Mouse (Mus musculus): Measurements from ENCODE around the gene C1qtnf12. TPM values are rescaled to one million over a fixed set of nuclear protein-coding genes. Genes with fewer than 3 reads are reported as not detected.

Gene C1qtnf12
- polyA plus RNA-seq, 1 experiment from 2014 or later = 31.6 TPM

DNA sequence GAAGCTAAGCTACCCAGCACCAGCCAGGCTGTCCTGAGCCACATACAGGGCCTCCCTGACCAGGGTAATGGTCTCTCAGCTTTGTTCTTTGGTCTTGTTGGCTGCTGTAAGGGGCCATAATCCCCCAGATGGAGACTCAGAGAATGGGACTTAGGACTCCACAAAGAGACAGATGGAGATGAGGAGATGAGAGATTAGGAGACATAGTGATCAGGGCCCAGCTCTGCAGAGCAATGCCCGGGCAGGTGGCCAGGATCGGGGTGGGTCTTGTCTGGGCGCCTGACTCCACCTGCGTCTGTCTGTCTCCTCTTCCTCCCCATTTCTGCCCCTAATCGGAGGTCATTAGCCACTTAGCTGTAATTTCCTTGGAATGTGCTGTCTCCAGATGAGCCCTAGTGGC, 8.2 kb downstream of the C1qtnf12 start:
- 78% methylated on average over 5 of the region's 5 CpGs for WGBS
- Histone ChIP-seq H3K4me1 (replicated peaks) (no peaks in the 10 kb centered on the region), H3K9me3 (no peaks in the 10 kb centered on the region), H3K4me3 (replicated peaks) (no peak overlapping the region), H3K36me3 (peaks cover 20% of the 10 kb centered on the region), H3K27ac (no peak overlapping the region), H3K27me3 (no peaks in the 10 kb centered on the region), H3K4me2 (no peak overlapping the region), H3K9ac (replicated peaks) (no peak overlapping the region)
- ATAC-seq (ENCODE audit: insufficient number of reproducible peaks, insufficient read depth, low FRiP score, low TSS enrichment, low read depth) = no peak

DNA sequence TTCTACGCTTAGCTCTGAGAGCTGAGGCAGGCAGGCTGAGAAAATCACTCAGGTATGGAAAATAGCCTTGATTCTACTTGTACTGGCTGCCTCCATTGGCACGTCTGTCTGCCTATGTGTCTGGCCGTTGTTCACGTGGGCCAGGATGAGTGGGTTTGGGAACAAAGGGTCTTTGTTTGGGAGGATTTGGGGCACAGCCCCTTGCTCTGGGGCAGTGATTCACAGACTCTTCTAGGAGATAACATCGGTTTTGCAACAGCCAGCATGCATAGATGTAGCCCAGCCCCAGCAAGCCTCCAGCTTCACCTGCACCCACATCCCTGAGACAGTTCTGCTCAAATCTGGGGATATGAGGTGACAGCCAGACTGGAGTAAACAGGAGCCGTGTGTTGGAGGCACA, 10.5 kb downstream of the C1qtnf12 start:
- no peak for ATAC-seq (ENCODE audit: insufficient number of reproducible peaks, insufficient read depth, low FRiP score, low TSS enrichment, low read depth)
- Histone ChIP-seq H3K36me3 (no peaks in the 10 kb centered on the region), H3K4me2 (no peak overlapping the region), H3K4me3 (replicated peaks) (no peak overlapping the region), H3K27me3 (no peaks in the 10 kb centered on the region), H3K4me1 (replicated peaks) (no peaks in the 10 kb centered on the region), H3K27ac (no peak overlapping the region), H3K9ac (replicated peaks) (no peak overlapping the region), H3K9me3 (no peaks in the 10 kb centered on the region)
- 86% methylated on average over 6 of the region's 6 CpGs for WGBS

GRCm38 (mm10) chr4:155973239-155973638, 11.1 kb downstream of the C1qtnf12 start:
- Histone ChIP-seq H3K27ac (no peak overlapping the region), H3K4me2 (no peak overlapping the region), H3K4me1 (replicated peaks) (no peaks in the 10 kb centered on the region), H3K36me3 (no peaks in the 10 kb centered on the region), H3K4me3 (replicated peaks) (no peak overlapping the region), H3K9ac (replicated peaks) (no peak overlapping the region), H3K27me3 (no peaks in the 10 kb centered on the region), H3K9me3 (no peaks in the 10 kb centered on the region)
- no peak for ATAC-seq (ENCODE audit: insufficient number of reproducible peaks, insufficient read depth, low FRiP score, low TSS enrichment, low read depth)
- WGBS = 81% methylated on average over 2 of the region's 2 CpGs

- Histone ChIP-seq H3K4me3 (replicated peaks) (no peak overlapping the region), H3K4me2 (no peak overlapping the region), H3K9me3 (no peaks in the 10 kb centered on the region), H3K9ac (replicated peaks) (no peak overlapping the region), H3K36me3 (no peaks in the 10 kb centered on the region), H3K27me3 (no peaks in the 10 kb centered on the region), H3K27ac (no peak overlapping the region), H3K4me1 (replicated peaks) (no peaks in the 10 kb centered on the region)
- 72% methylated on average over 12 of the region's 12 CpGs for WGBS
- no peak for ATAC-seq (ENCODE audit: insufficient number of reproducible peaks, insufficient read depth, low FRiP score, low TSS enrichment, low read depth)
Observed at GRCm38 (mm10) chr4:155981436-155982082, 19.4 kb downstream of the C1qtnf12 start.

DNA sequence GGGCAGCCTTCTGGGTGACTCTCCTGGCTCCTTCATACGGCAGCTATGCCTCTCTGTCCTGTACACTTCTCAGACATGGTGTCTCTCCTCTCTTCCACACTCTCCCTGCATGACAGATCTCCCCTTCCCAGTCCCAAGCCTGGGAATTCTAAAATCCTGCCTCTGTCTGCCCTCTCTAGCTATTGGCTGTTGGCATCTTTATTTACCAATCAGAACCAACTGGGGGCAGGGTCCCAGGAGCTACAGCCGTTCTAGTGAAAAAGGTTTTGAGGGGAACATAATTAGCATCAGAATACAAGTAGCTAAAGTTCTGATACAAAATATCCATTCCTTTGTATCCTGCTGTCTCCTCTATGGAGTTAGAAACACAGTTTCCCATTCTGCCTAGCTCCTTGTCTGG, 21.7 kb downstream of the C1qtnf12 start:
- Histone ChIP-seq H3K36me3 (no peaks in the 10 kb centered on the region), H3K9ac (replicated peaks) (no peak overlapping the region), H3K27me3 (no peaks in the 10 kb centered on the region), H3K27ac (no peak overlapping the region), H3K4me1 (replicated peaks) (no peaks in the 10 kb centered on the region), H3K9me3 (no peaks in the 10 kb centered on the region), H3K4me3 (replicated peaks) (no peak overlapping the region), H3K4me2 (no peak overlapping the region)
- 18% methylated on average over 2 of the region's 2 CpGs for WGBS
- ATAC-seq (ENCODE audit: insufficient number of reproducible peaks, insufficient read depth, low FRiP score, low TSS enrichment, low read depth) = no peak

DNA sequence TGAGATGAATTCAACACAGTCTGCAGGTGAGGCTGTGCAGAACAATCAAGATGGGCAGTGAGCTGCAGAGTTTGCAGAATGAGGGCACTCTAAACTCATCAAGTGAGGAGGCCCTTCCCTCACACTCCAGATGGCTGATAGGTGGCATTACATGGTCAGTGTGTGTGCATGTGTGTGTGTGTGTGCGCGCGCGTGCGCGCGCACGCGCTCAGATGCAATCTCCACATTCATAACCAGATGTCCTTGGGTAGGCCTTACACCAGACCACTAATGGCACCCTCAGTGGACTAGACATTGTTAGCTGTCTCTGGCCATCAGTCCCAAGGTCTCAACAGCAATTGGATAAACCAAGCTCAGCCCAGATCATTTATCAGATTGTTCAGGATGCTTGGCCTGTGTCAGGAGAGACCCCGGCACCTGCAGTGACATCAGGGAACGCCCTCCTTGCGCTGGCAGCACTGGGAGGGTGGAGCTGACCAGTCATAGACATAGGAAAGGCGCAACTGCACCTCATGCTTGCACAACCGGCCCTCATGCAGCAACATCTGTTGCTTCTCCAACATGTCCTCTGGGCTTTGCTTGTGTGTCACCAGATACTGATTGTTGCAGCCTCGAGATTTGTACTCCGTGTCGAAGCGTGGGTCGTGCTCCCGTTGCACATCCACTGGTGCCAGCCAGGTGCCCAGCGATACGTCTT, 29.2 kb downstream of the C1qtnf12 start:
- 88% methylated on average over 22 of the region's 22 CpGs for WGBS
- ATAC-seq (ENCODE audit: insufficient number of reproducible peaks, insufficient read depth, low FRiP score, low TSS enrichment, low read depth) = no peak; the same call in 1 of the 2 replicates
- Histone ChIP-seq H3K9ac (replicated peaks) (peak overlapping the region; percentile 57), H3K9me3 (no peaks in the 10 kb centered on the region), H3K27me3 (no peaks in the 10 kb centered on the region), H3K27ac (no peak overlapping the region), H3K36me3 (peaks cover 10% of the 10 kb centered on the region), H3K4me1 (replicated peaks) (peaks cover 19% of the 10 kb centered on the region), H3K4me3 (replicated peaks) (peak overlapping the region; percentile 83), H3K4me2 (peak overlapping the region; percentile 94)

- ATAC-seq (ENCODE audit: insufficient number of reproducible peaks, insufficient read depth, low FRiP score, low TSS enrichment, low read depth) = peak; percentile 13; the same call in 1 of the 2 replicates
- Histone ChIP-seq H3K4me3 (replicated peaks) (peak overlapping the region; percentile 83), H3K4me1 (replicated peaks) (peaks cover 19% of the 10 kb centered on the region), H3K9me3 (no peaks in the 10 kb centered on the region), H3K27me3 (no peaks in the 10 kb centered on the region), H3K27ac (peak overlapping the region; percentile 96), H3K36me3 (peaks cover 15% of the 10 kb centered on the region), H3K9ac (replicated peaks) (peak overlapping the region; percentile 57), H3K4me2 (peak overlapping the region; percentile 94)
- WGBS = 28% methylated on average over 37 of the region's 37 CpGs
Observed at GRCm38 (mm10) chr4:155991908-155992230, 29.8 kb downstream of the C1qtnf12 start.

DNA sequence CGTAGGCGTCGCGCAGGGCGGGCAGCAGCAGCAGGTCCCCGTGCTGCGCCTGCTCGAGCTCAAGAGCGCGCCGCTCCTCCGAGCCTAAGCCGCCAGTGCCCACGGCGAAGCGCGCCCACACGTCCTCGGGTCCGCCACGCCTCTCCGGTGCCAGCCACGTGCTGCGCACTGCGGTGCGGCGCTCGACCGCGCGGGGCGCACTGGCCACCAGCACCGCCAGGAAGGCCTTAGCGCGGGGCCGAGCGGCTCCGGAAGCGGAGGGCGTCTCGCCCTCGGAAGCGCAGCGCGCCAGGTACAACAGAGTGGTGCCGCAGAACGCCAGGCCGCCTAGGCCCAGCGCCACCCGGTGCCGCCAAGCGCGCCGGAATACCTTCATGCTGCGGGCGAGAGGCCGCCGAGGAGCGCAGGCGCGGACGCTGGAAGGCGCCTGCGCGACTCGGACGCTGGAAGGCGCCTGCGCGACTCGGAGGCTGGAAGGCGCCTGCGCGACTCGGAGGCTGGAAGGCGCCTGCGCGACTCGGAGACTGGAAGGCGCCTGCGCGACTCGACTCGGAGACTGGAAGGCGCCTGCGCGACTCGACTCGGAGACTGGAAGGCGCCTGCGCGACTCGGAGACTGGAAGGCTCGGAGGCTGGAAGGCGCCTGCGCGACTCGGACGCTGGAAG, 30.3 kb downstream of the C1qtnf12 start, which contains the start of the genes B3galt6 and Sdf4:
B3galt6 (minus strand) TSS at position 409 of the 665 bp plus-strand sequence.
Sdf4 (plus strand) TSS at position 632 of the 665 bp plus-strand sequence.
- peak; percentile 76 for ATAC-seq (ENCODE audit: insufficient number of reproducible peaks, insufficient read depth, low FRiP score, low TSS enrichment, low read depth)
- peak within 1 kb of the TSS; percentile 83 for H3K4me3 ChIP-seq (replicated peaks)
- H3K36me3 ChIP-seq = peaks cover 20% of the 10 kb centered on the region
- no peaks in the 10 kb centered on the region for H3K9me3 ChIP-seq
- H3K27me3 ChIP-seq = no peaks in the 10 kb centered on the region
- peak within 1 kb of the TSS; percentile 96 for H3K27ac ChIP-seq
- H3K4me2 ChIP-seq = peak within 1 kb of the TSS; percentile 94
- H3K9ac ChIP-seq (replicated peaks) = peak within 1 kb of the TSS; percentile 83
- H3K4me1 ChIP-seq (replicated peaks) = peaks cover 19% of the 10 kb centered on the region
- under 1% methylated on average over 99 of the region's 99 CpGs for WGBS

- no peaks in the 10 kb centered on the region for H3K9me3 ChIP-seq
- H3K4me3 ChIP-seq (replicated peaks) = peak overlapping the region; percentile 83
- peak overlapping the region; percentile 83 for H3K9ac ChIP-seq (replicated peaks)
- peak overlapping the region; percentile 94 for H3K27ac ChIP-seq
- no peaks in the 10 kb centered on the region for H3K27me3 ChIP-seq
- H3K4me1 ChIP-seq (replicated peaks) = peaks cover 19% of the 10 kb centered on the region
- peak overlapping the region; percentile 94 for H3K4me2 ChIP-seq
- under 1% methylated on average over 70 of the region's 70 CpGs for WGBS
- H3K36me3 ChIP-seq = peaks cover 27% of the 10 kb centered on the region
- peak; percentile 88 for ATAC-seq (ENCODE audit: insufficient number of reproducible peaks, insufficient read depth, low FRiP score, low TSS enrichment, low read depth)
Observed at GRCm38 (mm10) chr4:155992906-155993547, 30.9 kb downstream of the C1qtnf12 start.

DNA sequence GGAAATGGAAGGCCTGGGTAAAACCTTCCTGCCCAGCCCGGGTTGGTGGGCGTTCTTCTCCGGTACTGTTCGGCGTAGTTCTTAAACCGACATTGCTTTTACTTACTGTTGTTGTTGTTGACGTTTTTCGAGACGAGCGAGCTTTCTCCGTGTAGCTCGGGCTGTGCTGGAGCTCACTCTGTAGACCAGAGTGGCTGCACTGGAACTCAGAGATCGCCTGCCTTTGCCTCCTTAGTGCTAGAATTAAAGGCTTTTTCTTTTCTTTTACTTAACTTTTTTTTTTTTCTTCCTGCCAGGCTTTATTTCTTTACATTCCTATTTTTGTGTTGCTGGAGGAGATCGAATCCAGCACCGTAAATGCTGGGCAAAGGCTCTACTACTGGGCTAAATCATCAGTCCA, 31.5 kb downstream of the C1qtnf12 start:
- no peak for ATAC-seq (ENCODE audit: insufficient number of reproducible peaks, insufficient read depth, low FRiP score, low TSS enrichment, low read depth)
- Histone ChIP-seq H3K27me3 (no peaks in the 10 kb centered on the region), H3K9me3 (no peaks in the 10 kb centered on the region), H3K4me1 (replicated peaks) (peaks cover 19% of the 10 kb centered on the region), H3K9ac (replicated peaks) (peak overlapping the region; percentile 83), H3K27ac (peak overlapping the region; percentile 94), H3K4me2 (peak overlapping the region; percentile 65), H3K4me3 (replicated peaks) (peak overlapping the region; percentile 83), H3K36me3 (peaks cover 32% of the 10 kb centered on the region)
- 6% methylated on average over 15 of the region's 15 CpGs for WGBS

DNA sequence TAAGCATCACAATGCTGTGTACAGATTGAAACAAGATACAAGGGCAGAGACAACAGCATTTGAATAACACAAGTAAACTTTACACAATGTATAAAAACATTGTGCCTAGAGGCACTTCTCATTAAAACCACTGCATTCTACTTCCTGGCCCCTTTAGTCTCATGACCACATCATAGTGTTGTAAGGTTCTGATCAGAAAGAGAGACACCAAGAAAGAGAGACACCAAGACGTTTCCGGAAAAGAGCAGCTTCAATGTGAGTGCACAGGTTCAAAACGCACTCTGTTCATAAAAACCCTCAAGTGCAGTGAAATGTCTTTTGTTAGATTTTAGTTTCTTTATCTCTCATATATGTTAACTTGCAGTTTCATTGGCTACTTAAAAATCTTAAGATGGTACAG, 42.0 kb downstream of the C1qtnf12 start:
- H3K36me3 ChIP-seq = peaks cover 93% of the 10 kb centered on the region
- H3K4me3 ChIP-seq (replicated peaks) = no peak overlapping the region
- no peak overlapping the region for H3K4me2 ChIP-seq
- H3K27me3 ChIP-seq = no peaks in the 10 kb centered on the region
- 89% methylated on average over 3 of the region's 3 CpGs for WGBS
- no peak overlapping the region for H3K27ac ChIP-seq
- no peaks in the 10 kb centered on the region for H3K9me3 ChIP-seq
- no peak overlapping the region for H3K9ac ChIP-seq (replicated peaks)
- no peak for ATAC-seq (ENCODE audit: insufficient number of reproducible peaks, insufficient read depth, low FRiP score, low TSS enrichment, low read depth)
- H3K4me1 ChIP-seq (replicated peaks) = no peaks in the 10 kb centered on the region
